Mouse (Mus musculus) neural tube, embryonic 13.5 days (tissue): ENCODE data around the gene Caskin1. TPM values are rescaled to one million over a fixed set of nuclear protein-coding genes. Genes with fewer than 3 reads are reported as not detected.

Experiments
- ATAC-seq: fragments of 200-750 bp; cut with Nextera tagmentation; 2 replicates; pipeline ENCODE4 v1.8.0; 2017; ENCODE audit warnings: low read depth, mild to moderate bottlenecking, moderate TSS enrichment, moderate library complexity
- H3K27ac ChIP-seq: fragments of 300-500 bp; sonication (generic); replicated peaks from 2 replicates; pipeline ENCODE4 v1.5.1; 2015; ENCODE audit warnings: moderate library complexity, mild to moderate bottlenecking, inconsistent platforms
- H3K27me3 ChIP-seq: fragments of 300-500 bp; sonication (generic); 2 replicates; pipeline ENCODE4 v1.6.1; 2015; ENCODE audit warnings: mild to moderate bottlenecking, inconsistent platforms
- H3K36me3 ChIP-seq: fragments of 300-500 bp; sonication (generic); 2 replicates; pipeline ENCODE4 v1.6.1; 2015; ENCODE audit warnings: mild to moderate bottlenecking, inconsistent platforms
- H3K4me1 ChIP-seq: fragments of 300-500 bp; sonication (generic); replicated peaks from 2 replicates; pipeline ENCODE4 v1.6.1; 2015; ENCODE audit warnings: inconsistent platforms
- H3K4me2 ChIP-seq: fragments of 300-500 bp; sonication (generic); 2 replicates; pipeline ENCODE4 v1.6.1; 2015; ENCODE audit warnings: inconsistent platforms, mild to moderate bottlenecking, moderate library complexity
- H3K4me3 ChIP-seq: fragments of 300-500 bp; sonication (generic); 2 replicates; pipeline ENCODE4 v1.5.1; 2015; ENCODE audit warnings: mild to moderate bottlenecking, inconsistent platforms
- H3K9ac ChIP-seq: fragments of 300-500 bp; sonication (generic); 2 replicates; pipeline ENCODE4 v1.6.1; 2015; ENCODE audit warnings: moderate library complexity, mild to moderate bottlenecking, inconsistent platforms
- H3K9me3 ChIP-seq: fragments of 300-500 bp; sonication (generic); 2 replicates; pipeline ENCODE4 v1.6.1; 2016; ENCODE audit warnings: inconsistent platforms
- WGBS: fragments of 180-500 bp; shearing (Covaris S2); methylation state at CpG from one replicate; pipeline ENCODE4 v1.1.7; 2015; 5-methylcytosine and 5-hydroxymethylcytosine counted together
- polyA plus RNA-seq: library from polyadenylated mRNA; unstranded; fragments of >200 nt; fragmentation: Nextera tagmentation; extraction: Ambion mirVana; gene quantifications from 2 replicates; pipeline ENCODE4 v1.2.1, GENCODE M21; 2015

Gene Caskin1
- polyA plus RNA-seq, 1 experiment from 2014 or later: 35.3 TPM

GRCm38 (mm10) chr17:24474557-24474956, 13.8 kb upstream of the Caskin1 start:
- H3K4me2 ChIP-seq: no peak overlapping the region
- 0 out of 2 replicates have a peak overlapping the region, but pooled peaks have one; percentile 28 for H3K27ac ChIP-seq
- H3K4me3 ChIP-seq: no peak overlapping the region
- H3K27me3 ChIP-seq: no peaks in the 10 kb centered on the region
- peaks cover 47% of the 10 kb centered on the region for H3K36me3 ChIP-seq
- H3K4me1 ChIP-seq: peaks cover 60% of the 10 kb centered on the region
- ATAC-seq: no peak
- H3K9ac ChIP-seq: no peak overlapping the region
- no peaks in the 10 kb centered on the region for H3K9me3 ChIP-seq
- WGBS: 76% methylated on average over 5 of the region's 5 CpGs

- no peak overlapping the region for H3K9ac ChIP-seq
- no peak overlapping the region for H3K27ac ChIP-seq
- peaks cover 67% of the 10 kb centered on the region for H3K4me1 ChIP-seq
- 96% methylated on average over 6 of the region's 6 CpGs for WGBS
- H3K9me3 ChIP-seq: no peaks in the 10 kb centered on the region
- no peak for ATAC-seq
- H3K4me3 ChIP-seq: no peak overlapping the region
- no peak overlapping the region for H3K4me2 ChIP-seq
- peaks cover 47% of the 10 kb centered on the region for H3K36me3 ChIP-seq
- H3K27me3 ChIP-seq: no peaks in the 10 kb centered on the region
Measured at GRCm38 (mm10) chr17:24475586-24475985, 12.8 kb upstream of the Caskin1 start.

DNA sequence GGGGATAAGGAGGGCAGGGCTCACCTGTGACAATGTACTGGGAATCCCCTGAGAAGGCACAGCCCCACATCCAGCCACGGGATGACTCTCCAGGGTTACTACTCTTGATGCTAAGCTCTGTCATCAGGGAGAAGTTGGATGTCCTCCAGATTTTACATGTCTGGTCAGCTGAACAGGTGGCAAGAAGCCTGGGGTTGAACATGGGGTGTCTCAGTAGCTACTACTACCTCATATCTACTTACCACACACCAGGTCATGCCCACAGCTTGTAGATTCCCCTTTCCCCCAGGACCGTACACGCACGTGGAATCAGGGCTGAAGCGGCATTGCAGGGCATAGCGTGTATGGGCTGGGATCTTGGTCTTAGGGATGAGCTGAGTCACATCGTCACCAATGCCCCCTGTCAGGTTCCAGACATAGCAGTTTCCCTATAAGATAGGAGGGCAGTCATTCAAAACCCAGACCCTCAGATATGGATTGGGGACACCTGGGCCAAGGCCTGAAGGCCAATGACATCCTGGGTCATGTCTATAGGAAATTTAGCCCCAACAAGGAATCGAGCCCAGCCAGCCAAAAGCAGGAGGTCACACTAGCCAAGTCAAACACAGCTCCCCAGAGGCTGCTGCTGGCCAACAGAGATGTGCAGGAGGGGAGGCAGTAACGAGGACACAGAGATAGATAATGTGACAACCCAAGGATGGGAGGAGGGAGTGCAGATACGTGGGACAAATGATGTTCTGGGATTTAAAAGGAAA, 12.2 kb upstream of the Caskin1 start:
- no peak for ATAC-seq
- Histone ChIP-seq H3K36me3 (peaks cover 47% of the 10 kb centered on the region), H3K27ac (no peak overlapping the region), H3K4me1 (peaks cover 61% of the 10 kb centered on the region), H3K4me3 (no peak overlapping the region), H3K9ac (no peak overlapping the region), H3K27me3 (no peaks in the 10 kb centered on the region), H3K9me3 (no peaks in the 10 kb centered on the region), H3K4me2 (no peak overlapping the region)
- WGBS: 94% methylated on average over 10 of the region's 10 CpGs

DNA sequence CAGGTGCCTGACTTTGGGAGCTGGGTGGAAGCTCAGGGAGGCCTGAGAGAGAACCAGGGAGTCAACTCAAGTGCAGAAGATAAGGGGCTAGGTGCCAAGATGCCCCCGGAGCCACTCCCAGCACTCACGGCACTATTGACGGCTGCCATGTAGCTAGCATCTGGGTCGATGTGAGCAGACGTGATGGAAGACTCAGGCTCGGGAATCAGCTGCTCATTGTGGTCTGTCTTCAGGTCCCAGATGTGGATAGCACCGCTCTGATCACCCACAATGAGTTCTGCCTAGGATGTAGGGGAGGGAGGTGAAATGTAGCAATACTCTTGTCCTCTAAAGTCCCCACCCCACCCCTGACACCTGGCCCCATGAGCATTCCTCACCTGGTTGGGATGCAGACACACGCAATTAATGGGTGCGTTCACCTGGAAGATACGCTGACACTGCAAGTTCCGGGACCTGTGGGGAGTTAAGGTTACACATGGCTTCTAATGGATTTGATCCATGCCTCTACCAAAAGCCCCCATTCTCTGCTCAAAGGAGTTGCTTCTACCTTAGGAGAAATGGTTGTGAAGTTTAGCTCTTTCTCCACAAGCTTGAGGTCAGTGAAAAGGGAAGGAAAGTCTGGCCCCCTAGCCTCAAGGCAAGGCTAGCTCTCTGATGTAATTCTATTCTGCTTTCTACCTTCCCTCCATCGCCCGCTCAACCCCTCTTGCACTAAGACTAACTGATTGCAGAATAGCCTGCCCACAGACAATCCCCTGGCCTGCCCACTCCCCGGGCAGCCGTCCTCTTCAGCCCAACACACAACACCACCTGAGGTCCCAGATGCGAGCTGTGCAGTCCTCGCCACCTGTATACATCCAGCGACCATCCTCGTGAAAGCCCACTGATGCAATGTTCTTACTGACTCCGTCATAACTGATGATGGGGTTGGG, 11.1 kb upstream of the Caskin1 start:
- peaks cover 47% of the 10 kb centered on the region for H3K36me3 ChIP-seq
- H3K4me1 ChIP-seq: peaks cover 50% of the 10 kb centered on the region
- no peak overlapping the region for H3K27ac ChIP-seq
- 94% methylated on average over 20 of the region's 20 CpGs for WGBS
- no peak for ATAC-seq
- H3K9ac ChIP-seq: peak overlapping the region; percentile 83
- peak overlapping the region; percentile 64; the same call in 1 of the 2 replicates for H3K4me2 ChIP-seq
- no peaks in the 10 kb centered on the region for H3K9me3 ChIP-seq
- H3K4me3 ChIP-seq: peak overlapping the region; percentile 71
- H3K27me3 ChIP-seq: no peaks in the 10 kb centered on the region

GRCm38 (mm10) chr17:24477985-24478600, 10.3 kb upstream of the Caskin1 start:
- peak overlapping the region; percentile 83 for H3K9ac ChIP-seq
- H3K4me1 ChIP-seq: peaks cover 42% of the 10 kb centered on the region
- no peaks in the 10 kb centered on the region for H3K9me3 ChIP-seq
- peaks cover 43% of the 10 kb centered on the region for H3K36me3 ChIP-seq
- peak overlapping the region; percentile 98; the same call in 1 of the 2 replicates for H3K27ac ChIP-seq
- peak overlapping the region; percentile 71 for H3K4me3 ChIP-seq
- peak overlapping the region; percentile 64 for H3K4me2 ChIP-seq
- no peaks in the 10 kb centered on the region for H3K27me3 ChIP-seq
- peak; percentile 23; the same call in 1 of the 2 replicates for ATAC-seq
- 55% methylated on average over 11 of the region's 11 CpGs for WGBS

GRCm38 (mm10) chr17:24478663-24479380, 9.6 kb upstream of the Caskin1 start, which contains the start of gene Mlst8:
Gene Mlst8, minus strand, starts transcription at chr17:24479078.
- Histone ChIP-seq H3K27me3 (no peaks in the 10 kb centered on the region), H3K4me2 (peak within 1 kb of the TSS; percentile 64), H3K4me3 (peak within 1 kb of the TSS; percentile 71), H3K27ac (peak within 1 kb of the TSS; percentile 98), H3K9ac (peak within 1 kb of the TSS; percentile 83), H3K4me1 (peaks cover 35% of the 10 kb centered on the region), H3K9me3 (no peaks in the 10 kb centered on the region), H3K36me3 (peaks cover 37% of the 10 kb centered on the region)
- under 1% methylated on average over 48 of the region's 48 CpGs for WGBS
- ATAC-seq: peak; percentile 90

DNA sequence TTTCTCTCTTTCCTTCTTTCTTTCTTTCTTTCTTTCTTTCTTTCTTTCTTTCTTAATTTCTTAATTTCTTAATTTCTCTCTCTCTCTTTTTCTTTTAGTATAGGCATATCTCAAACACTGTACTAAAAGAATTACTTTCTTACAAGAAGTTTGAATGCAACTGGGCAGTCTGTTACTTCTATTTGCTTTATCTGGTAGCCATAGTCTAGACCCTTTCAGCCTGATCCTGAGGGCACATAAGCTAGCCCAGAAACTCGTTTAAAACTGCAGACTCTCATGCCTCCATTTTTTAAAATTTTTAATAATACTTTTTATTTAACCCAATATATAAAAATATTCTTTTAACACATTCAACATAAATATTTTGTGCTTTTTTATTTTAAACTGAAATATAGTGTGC, 9.0 kb upstream of the Caskin1 start:
- Histone ChIP-seq H3K9me3 (no peaks in the 10 kb centered on the region), H3K9ac (no peak overlapping the region), H3K36me3 (peaks cover 31% of the 10 kb centered on the region), H3K4me3 (peak overlapping the region; percentile 71), H3K4me2 (peak overlapping the region; percentile 64), H3K27me3 (no peaks in the 10 kb centered on the region), H3K27ac (no peak overlapping the region), H3K4me1 (peaks cover 29% of the 10 kb centered on the region)
- ATAC-seq: no peak
- 25% methylated on average over 1 of the region's 1 CpGs for WGBS

DNA sequence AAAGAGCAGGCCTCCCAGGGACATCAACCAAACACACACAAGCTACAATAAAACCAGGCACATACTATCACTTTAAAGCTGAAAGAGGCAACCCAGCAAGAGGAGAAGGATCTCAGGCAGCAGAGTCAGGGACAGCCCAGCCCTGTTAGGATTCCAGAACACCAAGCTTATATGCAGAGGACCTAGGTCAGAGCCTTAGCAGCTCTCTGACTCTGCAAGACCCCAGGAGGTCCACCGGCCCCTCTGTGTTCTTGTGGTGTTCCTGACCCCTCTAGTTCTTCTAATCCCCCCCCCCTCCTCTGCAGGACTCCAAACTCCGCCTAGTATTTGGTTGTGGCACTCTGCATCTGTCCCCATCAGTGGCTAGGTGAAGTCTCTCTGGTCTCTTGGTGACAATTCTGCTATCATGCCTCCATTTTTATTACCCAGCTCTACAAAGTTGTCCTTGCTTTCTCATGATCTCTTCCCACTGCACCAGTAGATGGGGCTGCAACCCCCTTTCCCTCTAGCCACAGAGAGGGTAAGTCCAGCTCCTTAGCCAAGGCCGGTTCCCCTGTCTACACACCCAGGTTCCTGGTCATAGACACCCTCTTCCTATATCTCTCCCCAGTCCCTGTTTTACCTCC, 8.1 kb upstream of the Caskin1 start:
- no peaks in the 10 kb centered on the region for H3K27me3 ChIP-seq
- 52% methylated on average over 3 of the region's 3 CpGs for WGBS
- H3K36me3 ChIP-seq: peaks cover 22% of the 10 kb centered on the region
- no peaks in the 10 kb centered on the region for H3K9me3 ChIP-seq
- no peak overlapping the region for H3K9ac ChIP-seq
- no peak for ATAC-seq
- no peak overlapping the region for H3K4me2 ChIP-seq
- no peak overlapping the region for H3K4me3 ChIP-seq
- no peak overlapping the region for H3K27ac ChIP-seq
- H3K4me1 ChIP-seq: peaks cover 24% of the 10 kb centered on the region

DNA sequence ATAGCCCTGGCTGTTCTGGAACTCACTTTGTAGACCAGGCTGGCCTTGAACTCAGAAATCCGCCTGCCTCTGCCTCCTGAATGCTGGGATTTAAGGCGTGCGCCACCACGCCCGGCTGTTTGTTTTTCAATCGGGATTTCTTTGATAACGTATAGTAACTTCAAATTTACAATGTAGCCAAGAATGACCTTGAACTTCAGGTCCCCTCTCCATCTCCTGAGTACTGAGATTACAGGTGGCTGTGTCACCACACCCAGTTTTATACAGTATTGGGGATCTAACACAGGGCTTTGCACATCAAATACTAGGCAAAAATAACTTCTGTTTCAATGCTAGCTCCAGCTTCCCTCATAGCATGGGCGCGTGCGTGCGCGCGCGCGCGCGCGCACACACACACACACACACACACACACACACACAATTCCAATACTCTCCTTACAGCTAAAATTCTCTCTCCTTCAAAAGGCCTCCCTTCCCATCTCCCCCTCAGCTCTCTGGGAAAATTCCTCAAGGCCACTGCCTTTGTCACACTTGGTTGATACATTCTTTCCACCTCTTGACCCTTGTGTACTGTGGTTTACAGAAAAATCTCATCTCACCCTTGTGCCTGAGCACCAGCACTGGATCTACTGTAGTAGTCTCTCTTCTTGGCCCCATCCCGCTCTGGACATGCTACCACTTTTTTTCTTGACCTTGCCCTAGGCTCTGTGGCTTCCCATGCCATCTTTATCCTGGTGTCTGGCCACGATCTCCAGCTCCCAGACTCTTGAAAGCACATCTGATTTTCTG, 7.2 kb upstream of the Caskin1 start:
- H3K9ac ChIP-seq: no peak overlapping the region
- peaks cover 30% of the 10 kb centered on the region for H3K4me1 ChIP-seq
- 96% methylated on average over 20 of the region's 20 CpGs for WGBS
- H3K4me2 ChIP-seq: no peak overlapping the region
- no peak for ATAC-seq
- peaks cover 13% of the 10 kb centered on the region for H3K36me3 ChIP-seq
- no peaks in the 10 kb centered on the region for H3K27me3 ChIP-seq
- H3K27ac ChIP-seq: no peak overlapping the region
- H3K4me3 ChIP-seq: no peak overlapping the region
- H3K9me3 ChIP-seq: no peaks in the 10 kb centered on the region

- WGBS: 65% methylated on average over 3 of the region's 3 CpGs
Measured at GRCm38 (mm10) chr17:24483495-24483894, 4.9 kb upstream of the Caskin1 start.

More at GRCm38 (mm10) chr17:24483495-24483894, 4.9 kb upstream of the Caskin1 start:
- H3K36me3 ChIP-seq: no peaks in the 10 kb centered on the region
- H3K4me2 ChIP-seq: no peak overlapping the region
- ATAC-seq: no peak
- peaks cover 27% of the 10 kb centered on the region for H3K4me1 ChIP-seq
- no peak overlapping the region for H3K4me3 ChIP-seq
- no peak overlapping the region for H3K9ac ChIP-seq
- no peaks in the 10 kb centered on the region for H3K27me3 ChIP-seq
- H3K9me3 ChIP-seq: no peaks in the 10 kb centered on the region
- H3K27ac ChIP-seq: no peak overlapping the region
